Mouse (Mus musculus) duodenum, adult 2 months (tissue): ENCODE data around the gene Zcwpw1. TPM values are rescaled to one million over a fixed set of nuclear protein-coding genes. Genes with fewer than 3 reads are reported as not detected.

Experiments
- polyA plus RNA-seq: library from polyadenylated mRNA; depleted of rRNA; stranded (reverse); fragments of >200 nt; gene quantifications from 2 replicates; pipeline ENCODE4 v1.2.3, GENCODE M21; 2012; ENCODE audit warnings: low replicate concordance; rRNA removed

The Zcwpw1 gene
- not detected in 2 replicates for polyA plus RNA-seq

GRCm38 (mm10) chr5:137787151-137787928, at the start of gene Zcwpw1, which contains the start of gene Mepce:
TSS of gene Zcwpw1 (plus strand) at chr5:137787798.
TSS of gene Mepce (minus strand) at chr5:137787655.

GRCm38 (mm10) chr5:137741023-137741931, 46.3 kb upstream of the Zcwpw1 start, which contains the start of gene Nyap1:
TSS of gene Nyap1 (minus strand) at chr5:137741607.

GRCm38 (mm10) chr5:137745214-137746171, 42.1 kb upstream of the Zcwpw1 start, which contains the start of gene Tsc22d4:
TSS of gene Tsc22d4 (plus strand) at chr5:137745730.

GRCm38 (mm10) chr5:137778635-137779034, 9.0 kb upstream of the Zcwpw1 start, which contains the start of gene Ppp1r35:
TSS of gene Ppp1r35 (plus strand) at chr5:137778849.

GRCm38 (mm10) chr5:137835966-137836520, 48.4 kb downstream of the Zcwpw1 start, which contains the start of gene Pilra:
TSS of gene Pilra (minus strand) at chr5:137836281.

GRCm38 (mm10) chr5:137857960-137858710, 70.5 kb downstream of the Zcwpw1 start, which contains the start of gene Pilrb1:
TSS of gene Pilrb1 (minus strand) at chr5:137858106.

GRCm38 (mm10) chr5:137871644-137872380, 84.2 kb downstream of the Zcwpw1 start, which contains the start of gene Pilrb2:
TSS of gene Pilrb2 (minus strand) at chr5:137871815.

Other genes with a start within 250 kb of the Zcwpw1 start
- 1.1 TPM in 2 replicates for gene Actl6b, start 234.3 kb upstream of the Zcwpw1 start, polyA plus RNA-seq
- gene Tfr2, start 218.0 kb upstream of the Zcwpw1 start, polyA plus RNA-seq: 0.81 and 1.1 TPM in 2 replicates
- gene Mospd3, start 186.7 kb upstream of the Zcwpw1 start, polyA plus RNA-seq: 135 and 239 TPM in 2 replicates
- gene Pcolce, start 174.0 kb upstream of the Zcwpw1 start, polyA plus RNA-seq: 33.2 and 49.9 TPM in 2 replicates
- gene Fbxo24, start 158.8 kb upstream of the Zcwpw1 start, polyA plus RNA-seq: 0.18 and 0.78 TPM in 2 replicates
- gene Lrch4, start 158.7 kb upstream of the Zcwpw1 start, polyA plus RNA-seq: 33.9 and 56.3 TPM in 2 replicates
- gene Gm20605, start 158.6 kb upstream of the Zcwpw1 start, polyA plus RNA-seq: 22.3 and 27.1 TPM in 2 replicates
- gene Sap25, start 146.5 kb upstream of the Zcwpw1 start, polyA plus RNA-seq: 114 and 144 TPM in 2 replicates
- 0.40 and 1.2 TPM in 2 replicates for gene Irs3, start 142.1 kb upstream of the Zcwpw1 start, polyA plus RNA-seq
- 16.4 and 20.6 TPM in 2 replicates for gene Agfg2, start 103.1 kb upstream of the Zcwpw1 start, polyA plus RNA-seq
- gene Nyap1, start 46.2 kb upstream of the Zcwpw1 start, polyA plus RNA-seq: 13.8 and 23.5 TPM in 2 replicates
- 136 and 297 TPM in 2 replicates for gene Tsc22d4, start 42.1 kb upstream of the Zcwpw1 start, polyA plus RNA-seq
- 44.3 and 72.5 TPM in 2 replicates for gene Ppp1r35, start 8.9 kb upstream of the Zcwpw1 start, polyA plus RNA-seq
- gene Mepce, start 143 bp upstream of the Zcwpw1 start, polyA plus RNA-seq: 17.6 and 30.8 TPM in 2 replicates
- gene Pilra, start 48.5 kb downstream of the Zcwpw1 start, polyA plus RNA-seq: 3.1 and 9.7 TPM in 2 replicates
- 3.0 and 3.9 TPM in 2 replicates for gene Pilrb1, start 70.3 kb downstream of the Zcwpw1 start, polyA plus RNA-seq
- gene Pilrb2, start 84.0 kb downstream of the Zcwpw1 start, polyA plus RNA-seq: 3.5 and 5.6 TPM in 2 replicates
- 12.1 and 35.2 TPM in 2 replicates for gene Cyp3a13, start 133.8 kb downstream of the Zcwpw1 start, polyA plus RNA-seq
- gene Gjc3, start 175.3 kb downstream of the Zcwpw1 start, polyA plus RNA-seq: 0.04 TPM in 1 of 2 replicates, not detected in the other
- 0.48 TPM in 1 of 2 replicates, not detected in the other for gene Azgp1, start 193.7 kb downstream of the Zcwpw1 start, polyA plus RNA-seq
- gene Smok3a, start 233.5 kb downstream of the Zcwpw1 start, polyA plus RNA-seq: not detected in 2 replicates
- not detected in 2 replicates for gene Smok3b, start 233.6 kb downstream of the Zcwpw1 start, polyA plus RNA-seq